Mouse (Mus musculus) MEL (cell line): Measurements from ENCODE around the gene Rabep2. TPM values are rescaled to one million over a fixed set of nuclear protein-coding genes. Genes with fewer than 3 reads are reported as not detected.

Experiments used
- DNase-seq: peaks from one replicate; pipeline ENCODE4 v3.0.0; 2011; ENCODE audit warnings: low read depth, low spot score
- H3K27ac ChIP-seq: 2 replicates; pipeline ENCODE4 v1.5.1; 2012; ENCODE audit warnings: low read depth, mild to moderate bottlenecking, control low read depth, low read length, moderate library complexity; ENCODE audit not compliant: control insufficient read depth
- H3K27me3 ChIP-seq, 2 experiments: fragments of 150-350 bp in 1 of 2; sonication (generic) in 1 of 2; 2 replicates each; pipeline ENCODE4 v1.6.1; 2012; ENCODE audit warnings: low read length in 2 of 2, mild to moderate bottlenecking in 2 of 2, improper control_type of control experiment in 1 of 2, moderate library complexity in 1 of 2; ENCODE audit not compliant: insufficient read depth in 2 of 2, control insufficient read depth in 1 of 2
- H3K36me3 ChIP-seq, 2 experiments: 2 replicates each; pipeline ENCODE4 v1.6.1; 2012 to 2014; ENCODE audit warnings: low read length in 2 of 2, improper control_type of control experiment in 1 of 2, inconsistent platforms in 1 of 2, mild to moderate bottlenecking in 1 of 2; ENCODE audit not compliant: insufficient read depth in 2 of 2, control insufficient read depth in 1 of 2
- H3K4me1 ChIP-seq, 2 experiments: fragments of 150-350 bp in 1 of 2; sonication (generic) in 1 of 2; 2 replicates each; pipeline ENCODE4 v1.6.1; 2012; ENCODE audit warnings: low read length in 2 of 2, improper control_type of control experiment in 1 of 2, mild to moderate bottlenecking in 1 of 2; ENCODE audit not compliant: insufficient read depth in 2 of 2, control insufficient read depth in 1 of 2
- H3K4me3 ChIP-seq, 2 experiments: fragments of 150-350 bp in 1 of 2; sonication (generic) in 1 of 2; 2 replicates each; pipeline ENCODE4 v1.5.1; 2012; ENCODE audit warnings: low read depth in 2 of 2, low read length in 2 of 2, mild to moderate bottlenecking in 2 of 2, moderate library complexity in 2 of 2, control low read depth in 1 of 2, improper control_type of control experiment in 1 of 2; ENCODE audit not compliant: control insufficient read depth in 1 of 2, insufficient read depth in 1 of 2
- H3K79me2 ChIP-seq: 2 replicates; pipeline ENCODE4 v1.6.1; 2012; ENCODE audit warnings: mild to moderate bottlenecking, low read length, moderate library complexity; ENCODE audit not compliant: control insufficient read depth, poor library complexity, insufficient read depth
- H3K9ac ChIP-seq: 2 replicates; pipeline ENCODE4 v1.6.1; 2012; ENCODE audit warnings: low read depth, mild to moderate bottlenecking, control low read depth, low read length, moderate library complexity; ENCODE audit not compliant: control insufficient read depth, poor library complexity, severe bottlenecking
- H3K9me3 ChIP-seq: fragments of 150-350 bp; sonication (generic); replicated peaks from 2 replicates; pipeline ENCODE4 v1.6.1; 2012; ENCODE audit warnings: mild to moderate bottlenecking, low read length, improper control_type of control experiment, moderate library complexity; ENCODE audit not compliant: insufficient read depth
- BHLHE40 ChIP-seq: IDR thresholded peaks from 2 replicates; pipeline ENCODE4 v1.6.1; 2012; ENCODE audit warnings: low read depth, mild to moderate bottlenecking, inconsistent platforms, low read length, improper control_type of control experiment, borderline replicate concordance
- CHD2 ChIP-seq: IDR thresholded peaks from 2 replicates; pipeline ENCODE4 v1.6.1; 2011; ENCODE audit warnings: low read length, improper control_type of control experiment
- CTCF ChIP-seq, 3 experiments: IDR thresholded peaks in 2 of 3; conservative IDR thresholded peaks in 1 of 3; 2 replicates each; pipeline ENCODE4 v1.5.1; 2011 to 2012; ENCODE audit warnings: low read length in 3 of 3, low read depth in 2 of 3, mild to moderate bottlenecking in 2 of 3, improper control_type of control experiment in 1 of 3, inconsistent platforms in 1 of 3, mixed read lengths in 1 of 3, moderate library complexity in 1 of 3; ENCODE audit not compliant: control insufficient read depth in 1 of 3, insufficient read depth in 1 of 3, poor library complexity in 1 of 3, severe bottlenecking in 1 of 3
- MAFK ChIP-seq: IDR thresholded peaks from 2 replicates; pipeline ENCODE4 v1.6.1; 2011; ENCODE audit warnings: low read depth, mild to moderate bottlenecking, low read length, improper control_type of control experiment, borderline replicate concordance
- MAX ChIP-seq: IDR thresholded peaks from 2 replicates; pipeline ENCODE4 v1.6.1; 2011; ENCODE audit warnings: low read length, improper control_type of control experiment
- MAZ ChIP-seq: IDR thresholded peaks from 2 replicates; pipeline ENCODE4 v1.6.1; 2012; ENCODE audit warnings: low read depth, mild to moderate bottlenecking, inconsistent platforms, low read length, improper control_type of control experiment
- MXI1 ChIP-seq: IDR thresholded peaks from 2 replicates; pipeline ENCODE4 v1.6.1; 2011; ENCODE audit warnings: mild to moderate bottlenecking, low read depth, low read length, improper control_type of control experiment
- MYB ChIP-seq: IDR thresholded peaks from 2 replicates; pipeline ENCODE4 v1.6.1; 2011; ENCODE audit warnings: mild to moderate bottlenecking, low read depth, low read length, improper control_type of control experiment
- MYC ChIP-seq: IDR thresholded peaks from 2 replicates; pipeline ENCODE4 v1.6.1; 2011; ENCODE audit warnings: low read depth, mild to moderate bottlenecking, low read length, improper control_type of control experiment, moderate library complexity
- NRF1 ChIP-seq: IDR thresholded peaks from 2 replicates; pipeline ENCODE4 v1.6.1; 2014; ENCODE audit warnings: low read depth, mild to moderate bottlenecking, inconsistent platforms, low read length, improper control_type of control experiment, moderate library complexity; ENCODE audit not compliant: poor library complexity, insufficient read depth, severe bottlenecking
- POLR2A ChIP-seq, 2 experiments: IDR thresholded peaks; 2 replicates each; pipeline ENCODE4 v1.6.1; 2011 to 2012; ENCODE audit warnings: low read length in 2 of 2, mild to moderate bottlenecking in 2 of 2, control low read depth in 1 of 2, improper control_type of control experiment in 1 of 2, low read depth in 1 of 2, moderate library complexity in 1 of 2; ENCODE audit not compliant: control insufficient read depth in 1 of 2, insufficient read depth in 1 of 2, poor library complexity in 1 of 2
- POLR2AphosphoS2 ChIP-seq: IDR thresholded peaks from 2 replicates; pipeline ENCODE4 v1.6.1; 2011; ENCODE audit warnings: low read length, improper control_type of control experiment
- RCOR1 ChIP-seq: IDR thresholded peaks from 2 replicates; pipeline ENCODE4 v1.6.1; 2012; ENCODE audit warnings: low read depth, mild to moderate bottlenecking, inconsistent platforms, low read length, improper control_type of control experiment
- TBP ChIP-seq: IDR thresholded peaks from 2 replicates; pipeline ENCODE4 v1.8.0; 2011; ENCODE audit warnings: low read depth, low read length, improper control_type of control experiment
- TCF12 ChIP-seq: IDR thresholded peaks from 2 replicates; pipeline ENCODE4 v1.6.1; 2014; ENCODE audit warnings: low read depth, mild to moderate bottlenecking, inconsistent platforms, low read length, improper control_type of control experiment, moderate library complexity
- USF1 ChIP-seq: IDR thresholded peaks from 2 replicates; pipeline ENCODE4 v1.6.1; 2014; ENCODE audit warnings: low read depth, mild to moderate bottlenecking, inconsistent platforms, low read length, improper control_type of control experiment, moderate library complexity
- USF2 ChIP-seq, 2 experiments: IDR thresholded peaks; 2 replicates each; pipeline ENCODE4 v1.6.1; 2011 to 2012; ENCODE audit warnings: improper control_type of control experiment in 2 of 2, low read length in 2 of 2, borderline replicate concordance in 1 of 2, inconsistent platforms in 1 of 2, low read depth in 1 of 2, mild to moderate bottlenecking in 1 of 2; ENCODE audit not compliant: insufficient read depth in 1 of 2
- ZKSCAN1 ChIP-seq: IDR thresholded peaks from 2 replicates; pipeline ENCODE4 v1.6.1; 2012; ENCODE audit warnings: low read depth, mild to moderate bottlenecking, inconsistent platforms, low read length, improper control_type of control experiment, moderate library complexity
- ZMIZ1 ChIP-seq: IDR thresholded peaks from 2 replicates; pipeline ENCODE4 v1.6.1; 2012; ENCODE audit warnings: low read depth, mild to moderate bottlenecking, inconsistent platforms, low read length, improper control_type of control experiment, moderate library complexity
- polyA plus RNA-seq, 2 experiments: library from polyadenylated mRNA; stranded (reverse) in 1 of 2; unstranded in 1 of 2; fragments of >175 nt in 1 of 2; fragments of >200 nt in 1 of 2; gene quantifications; 2 replicates each; pipeline versions ENCODE4 v1.2.1 to v1.2.4; 2012; ENCODE audit warnings: low replicate concordance in 2 of 2, low read depth in 1 of 2; ENCODE audit not compliant: insufficient read length in 2 of 2, insufficient read depth in 1 of 2, missing spikeins in 1 of 2
- total RNA-seq: library from RNA; depleted of rRNA; stranded (reverse); fragments of 300-350 nt; gene quantifications from 2 replicates; pipeline ENCODE4 v1.2.3, GENCODE M21; 2012

Gene Rabep2
- total and polyA plus RNA-seq, 3 experiments, result 12.9 to 16.2 TPM; not detected in 1

DNA sequence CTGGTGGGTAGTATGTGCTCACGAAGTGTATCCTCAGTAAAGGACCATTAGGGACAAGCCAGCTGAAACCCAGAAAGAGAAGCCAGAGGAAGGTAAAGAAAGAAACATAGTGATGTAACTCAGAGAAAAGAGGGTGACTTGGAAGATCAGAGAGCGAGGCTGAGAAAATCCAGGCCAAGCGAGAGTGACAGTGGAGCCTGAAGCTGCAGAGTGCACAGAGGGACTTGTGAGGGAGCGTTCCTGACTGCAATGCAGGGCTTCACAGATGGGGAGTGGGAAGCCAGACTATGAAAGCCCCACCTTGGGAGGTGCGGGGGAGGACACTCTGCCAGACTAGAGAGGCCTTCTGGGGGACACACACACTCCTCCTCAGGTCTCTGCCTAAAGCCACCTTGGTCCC, 29.7 kb downstream of the Rabep2 start:
- no peak for TF ChIP-seq MXI1
- TF ChIP-seq USF1, result no peak
- TF ChIP-seq POLR2AphosphoS2, result no peak
- no peak for TF ChIP-seq MYC
- TF ChIP-seq MYB, result no peak
- TF ChIP-seq MAZ, result no peak
- TF ChIP-seq MAX, result no peak
- TF ChIP-seq CHD2, result no peak
- DNase-seq, result no peak
- Histone ChIP-seq H3K79me2 (no peaks in the 10 kb centered on the region), H3K36me3 (peaks cover 0 to 14% of the 10 kb centered on the region in 2 experiments; a peak in 2 of 4 replicates), H3K27ac (no peak overlapping the region), H3K4me1 (peaks cover 16 to 22% of the 10 kb centered on the region in 2 experiments), H3K9me3 (no peaks in the 10 kb centered on the region), H3K4me3 (no peak overlapping the region), H3K9ac (no peak overlapping the region), H3K27me3 (no peaks in the 10 kb centered on the region)

- Histone ChIP-seq H3K9me3 (no peaks in the 10 kb centered on the region), H3K27ac (no peak overlapping the region), H3K9ac (no peak overlapping the region), H3K79me2 (no peaks in the 10 kb centered on the region), H3K4me3 (no peak overlapping the region), H3K27me3 (no peaks in the 10 kb centered on the region), H3K36me3 (peaks cover 0 to 20% of the 10 kb centered on the region in 2 experiments; a peak in 2 of 4 replicates), H3K4me1 (peaks cover 23 to 28% of the 10 kb centered on the region in 2 experiments)
- no peak for DNase-seq
- TF ChIP-seq MAX (no peak), USF1 (no peak), NRF1 (no peak), BHLHE40 (no peak), ZMIZ1 (no peak), MAFK (no peak), ZKSCAN1 (no peak), USF2 (IDR thresholded peaks at IDR 0.05; ENCODE audit: borderline replicate concordance in 1 of 2, insufficient read depth in 1 of 2, low read depth in 1 of 2, low read length in 2 of 2) (no peak), MXI1 (no peak), TCF12 (no peak), CHD2 (no peak), POLR2A (IDR thresholded peaks at IDR 0.05; ENCODE audit: control insufficient read depth in 1 of 2, insufficient read depth in 1 of 2, low read depth in 1 of 2, low read length in 2 of 2, poor library complexity in 1 of 2) (no peak), RCOR1 (no peak), CTCF (IDR thresholded peaks at IDR 0.05 in 2 of 3, conservative IDR thresholded peaks at IDR 0.05 in 1 of 3; ENCODE audit: control insufficient read depth in 1 of 3, insufficient read depth in 1 of 3, low read depth in 2 of 3, low read length in 3 of 3, poor library complexity in 1 of 3, severe bottlenecking in 1 of 3) (no peak), POLR2AphosphoS2 (no peak), TBP (no peak)
These were observed 30.5 kb downstream of the Rabep2 start for GRCm38 (mm10) chr7:126458844-126459618.
